Mouse (Mus musculus) liver, adult (tissue): ENCODE data around the gene Cul5.

Source experiments
- GATA4 ChIP-seq: IDR thresholded peaks from 2 replicates; pipeline ENCODE4 v1.6.1; 2014; ENCODE audit warnings: mild to moderate bottlenecking, low read length; ENCODE audit not compliant: insufficient replicate concordance

Gene Cul5

GRCm38 (mm10) chr9:53669680-53670219 is at the start of gene Cul5:
Gene Cul5, minus strand, starts transcription at chr9:53670014.
- no peak for TF ChIP-seq GATA4

DNA sequence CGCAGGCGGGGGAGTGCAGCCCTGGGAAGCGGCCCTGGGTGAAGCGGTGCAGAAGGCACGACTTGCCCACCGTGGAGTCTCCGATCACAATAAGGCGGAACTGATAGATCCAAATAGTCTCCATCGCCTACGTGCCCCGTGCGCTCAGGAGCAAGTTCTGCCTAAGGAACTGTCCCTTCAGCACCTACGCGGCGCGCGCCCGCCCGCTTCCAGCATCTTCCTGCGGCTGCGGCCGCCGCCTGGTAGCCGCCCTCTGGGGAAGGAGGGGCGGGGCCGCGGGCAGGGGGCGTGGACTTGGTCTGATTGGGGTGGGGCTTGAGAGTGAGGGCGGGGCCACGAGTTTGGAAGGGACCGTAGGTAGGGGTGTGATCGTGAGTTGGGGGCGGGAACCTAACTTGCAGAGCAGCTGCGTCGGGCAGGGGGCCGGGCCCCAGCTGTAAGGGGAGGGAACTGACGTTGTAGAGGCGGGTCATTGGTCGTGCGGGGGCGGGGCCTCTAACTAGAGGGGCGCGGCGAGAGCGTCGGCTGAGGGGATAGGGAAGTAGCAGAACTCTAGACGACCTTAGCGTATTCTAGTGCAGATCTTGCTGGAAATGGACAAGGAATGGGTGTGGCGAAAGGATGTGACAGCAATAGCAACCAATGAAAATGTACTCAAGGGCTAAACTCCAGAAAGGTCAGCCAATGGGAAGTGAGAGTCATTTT is 36.3 kb upstream of the Cul5 start, which contains the start of gene Rab39:
Gene Rab39 (minus strand): TSS at position 241 of the 705 bp plus-strand sequence.
- no peak for TF ChIP-seq GATA4

DNA sequence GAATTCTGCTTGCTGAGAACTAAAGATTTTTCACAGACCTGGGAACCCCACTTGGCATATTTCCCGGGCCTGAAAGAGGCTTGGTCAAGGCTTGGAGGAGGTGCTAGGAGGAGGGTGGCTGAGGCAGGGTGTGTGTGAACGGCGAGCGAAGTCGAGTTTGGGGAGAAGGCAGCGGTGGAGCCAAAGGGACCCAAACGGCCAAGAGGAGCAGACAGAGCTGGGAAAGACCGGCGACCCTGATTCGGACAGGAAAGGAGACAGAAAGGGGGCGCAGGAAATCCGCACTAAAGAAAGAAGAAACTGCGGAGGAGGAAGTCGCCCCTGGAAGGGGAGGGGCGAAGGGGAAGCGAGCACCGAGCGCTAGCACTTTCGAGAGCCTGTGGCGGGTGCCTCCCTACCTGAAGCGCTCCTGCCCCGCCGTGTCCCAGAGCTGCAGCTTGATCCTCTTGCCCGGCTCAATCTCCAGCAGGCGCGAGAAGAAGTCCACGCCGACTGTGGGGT is 35.7 kb upstream of the Cul5 start:
- TF ChIP-seq GATA4: no peak

GRCm38 (mm10) chr9:53702991-53703390 is 33.2 kb upstream of the Cul5 start:
- TF ChIP-seq GATA4: no peak

- no peak for TF ChIP-seq GATA4
Measured at GRCm38 (mm10) chr9:53700496-53700895, 30.7 kb upstream of the Cul5 start.

DNA sequence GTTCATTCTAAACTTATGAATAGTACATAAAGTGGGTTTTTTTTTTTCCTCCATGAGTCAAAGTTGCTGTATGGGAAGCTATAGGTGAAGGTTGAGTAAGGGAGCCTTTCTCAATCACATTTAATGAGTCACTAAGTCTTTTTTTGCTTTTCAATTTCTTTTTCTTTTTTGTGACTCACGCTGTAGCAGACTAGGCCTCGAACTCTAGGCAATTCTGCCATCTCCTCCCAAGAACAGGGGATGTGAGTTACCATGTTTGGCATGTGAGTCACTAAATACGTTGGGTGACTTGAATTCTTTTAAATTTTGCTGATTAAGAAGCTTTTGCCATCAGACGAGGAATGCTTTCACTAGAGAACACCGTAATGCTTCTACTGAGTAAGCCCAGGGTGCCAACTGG is 26.0 kb upstream of the Cul5 start:
- TF ChIP-seq GATA4: no peak

- TF ChIP-seq GATA4: no peak
Measured at GRCm38 (mm10) chr9:53693718-53694117, 23.9 kb upstream of the Cul5 start.

DNA sequence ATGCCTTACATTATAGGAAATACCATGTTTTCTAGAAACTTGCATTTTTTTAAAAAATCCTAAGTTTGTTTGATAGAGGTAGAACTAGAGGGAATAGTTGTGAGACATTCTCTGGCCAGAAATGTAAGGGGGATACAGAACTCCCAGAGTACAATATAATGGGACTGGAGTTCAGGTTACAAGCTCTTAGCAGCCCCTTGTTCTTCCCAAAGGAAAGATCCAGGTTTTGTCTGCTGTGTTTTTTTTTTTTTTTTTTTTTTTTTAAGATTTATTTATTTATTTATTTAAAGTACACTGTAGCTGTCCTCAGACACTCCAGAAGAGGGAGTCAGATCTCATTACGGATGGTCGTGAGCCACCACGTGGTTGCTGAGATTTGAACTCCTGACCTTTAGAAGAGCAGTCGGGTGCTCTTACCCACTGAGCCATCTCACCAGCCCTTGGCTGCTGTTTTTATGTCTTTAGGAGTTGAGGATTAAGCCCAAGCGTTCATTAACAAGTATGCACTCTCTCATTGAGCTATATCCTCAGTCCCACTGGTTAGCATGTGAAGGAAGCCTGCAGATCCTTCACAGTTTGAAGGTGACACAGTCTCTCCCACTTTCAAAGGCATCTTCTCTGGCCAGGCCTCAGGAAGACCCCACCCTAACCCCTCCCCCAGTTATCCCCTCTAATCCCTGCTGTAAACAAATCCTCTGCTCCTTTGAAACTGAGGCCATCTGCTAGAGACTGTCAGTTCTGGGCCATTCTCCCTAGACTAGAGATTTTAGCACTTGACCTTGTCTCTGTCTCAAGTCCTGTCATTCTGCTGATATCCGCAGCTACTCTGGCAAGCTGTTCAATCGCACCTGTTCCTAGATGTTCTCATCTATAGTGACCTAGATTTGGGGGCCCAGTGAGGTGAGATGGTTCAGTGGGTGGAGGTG is 22.2 kb upstream of the Cul5 start:
- TF ChIP-seq GATA4: no peak

DNA sequence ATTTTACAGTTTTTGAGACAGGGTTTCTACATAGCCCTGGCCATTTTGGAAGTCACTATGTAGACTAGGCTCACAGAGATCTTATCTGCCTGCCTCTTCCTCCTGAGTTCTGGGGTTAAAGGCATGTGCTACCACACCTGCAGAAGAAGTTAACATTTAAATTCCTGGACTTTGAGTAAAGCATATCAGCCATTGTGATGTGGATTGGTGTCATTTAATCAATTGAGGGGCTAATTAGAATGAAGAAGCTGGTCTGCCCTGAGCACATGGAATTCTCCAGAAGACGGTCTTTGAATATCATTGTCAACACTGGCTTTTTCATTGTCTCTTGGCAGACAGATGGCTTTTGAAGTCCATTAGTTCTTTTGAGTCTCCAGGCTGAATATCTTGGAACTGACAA is 11.0 kb upstream of the Cul5 start:
- no peak for TF ChIP-seq GATA4

DNA sequence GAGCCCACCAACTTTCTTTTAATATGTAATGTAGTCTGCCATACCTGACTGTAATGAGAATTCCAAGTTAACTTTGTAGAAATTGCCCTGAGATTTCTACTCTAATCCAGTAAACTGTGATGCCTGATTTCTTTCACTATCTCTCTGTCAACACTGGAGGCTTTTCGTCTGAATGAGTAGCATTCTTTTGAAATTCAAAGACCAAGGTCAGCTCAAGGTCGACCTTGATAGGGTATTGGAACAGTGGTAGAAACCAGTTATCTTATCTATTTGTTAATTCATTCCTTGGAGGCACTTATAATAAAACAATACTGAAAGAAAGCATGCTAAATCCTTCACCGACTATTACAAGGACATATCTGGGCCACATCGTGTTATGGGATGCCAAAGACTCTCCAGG is 7.1 kb upstream of the Cul5 start:
- no peak for TF ChIP-seq GATA4

GRCm38 (mm10) chr9:53673571-53673970 is 3.8 kb upstream of the Cul5 start:
- TF ChIP-seq GATA4: no peak

GRCm38 (mm10) chr9:53667020-53667669 is 2.7 kb downstream of the Cul5 start:
- no peak; the same call in 1 of the 2 replicates for TF ChIP-seq GATA4

DNA sequence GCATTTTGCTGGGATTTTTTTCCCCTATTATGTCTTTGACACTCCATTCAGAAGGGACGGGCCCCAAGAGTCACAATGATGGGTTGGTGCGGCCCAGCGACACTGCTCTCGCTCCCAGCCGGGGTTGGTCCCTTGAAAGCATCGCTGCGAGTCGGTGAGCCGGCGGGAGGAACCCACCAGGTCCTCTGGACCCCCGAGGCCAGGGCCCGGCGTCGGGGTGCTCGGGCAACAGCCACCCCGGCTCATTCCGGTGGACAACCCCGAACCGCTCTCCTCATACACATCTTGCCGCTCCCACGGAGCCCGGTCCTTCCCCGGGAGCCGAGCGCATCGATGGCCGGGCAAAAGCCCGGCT is 3.2 kb downstream of the Cul5 start:
- no peak for TF ChIP-seq GATA4

- no peak for TF ChIP-seq GATA4
Measured at GRCm38 (mm10) chr9:53665428-53665827, 4.4 kb downstream of the Cul5 start.

- no peak for TF ChIP-seq GATA4
Measured at GRCm38 (mm10) chr9:53664819-53665218, 5.0 kb downstream of the Cul5 start.
